Mouse (Mus musculus): ENCODE measurements around the gene Nrxn3. TPM values are rescaled to one million over a fixed set of nuclear protein-coding genes. Genes with fewer than 3 reads are reported as not detected.
A peak's percentile ranks its signal among the peaks of the same experiment; 100 is the strongest.

The Nrxn3 gene
- polyA plus RNA-seq, 1 experiment from 2014 or later = 88.1 TPM

DNA sequence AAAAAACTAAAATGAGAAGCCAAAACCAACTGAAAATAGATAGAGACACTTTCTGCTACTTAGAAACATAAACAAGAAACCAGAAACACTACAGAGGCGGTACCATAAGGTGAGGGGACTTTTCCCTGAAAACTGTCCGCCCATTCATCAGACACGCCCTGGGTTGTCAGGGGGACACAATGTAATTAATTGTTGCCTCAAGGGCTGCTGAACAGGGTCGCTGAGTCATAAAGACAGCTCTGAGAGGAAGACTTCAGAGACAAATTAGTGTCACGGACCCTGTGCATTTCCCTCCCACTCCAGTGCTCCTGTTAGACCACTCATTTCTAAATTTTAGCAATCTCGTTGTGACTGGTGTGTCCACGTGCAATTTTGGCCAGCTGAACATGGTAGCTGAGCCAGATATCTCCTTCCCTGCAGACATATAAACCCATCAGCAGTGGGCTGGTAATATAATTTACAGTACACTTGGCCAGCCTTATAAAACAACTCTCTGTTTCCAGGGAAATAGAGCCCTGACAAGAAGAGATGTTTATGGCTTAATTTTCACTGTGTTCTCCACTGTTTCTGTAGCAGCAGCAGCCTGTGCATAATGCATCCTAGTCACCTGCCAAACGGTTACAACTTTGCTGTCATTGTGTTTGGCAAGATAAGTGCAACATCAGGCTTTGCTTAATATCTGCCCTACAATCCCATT lies 603.3 kb downstream of the Nrxn3 start:
- Histone ChIP-seq H3K4me3 (replicated peaks) (no peak overlapping the region), H3K36me3 (no peaks in the 10 kb centered on the region), H3K9ac (replicated peaks) (no peak overlapping the region), H3K4me2 (replicated peaks) (no peak overlapping the region), H3K4me1 (replicated peaks) (no peaks in the 10 kb centered on the region), H3K27me3 (no peaks in the 10 kb centered on the region), H3K27ac (no peak overlapping the region), H3K9me3 (no peaks in the 10 kb centered on the region)
- no peak for ATAC-seq
- 51% methylated on average over 8 of the region's 8 CpGs for WGBS

DNA sequence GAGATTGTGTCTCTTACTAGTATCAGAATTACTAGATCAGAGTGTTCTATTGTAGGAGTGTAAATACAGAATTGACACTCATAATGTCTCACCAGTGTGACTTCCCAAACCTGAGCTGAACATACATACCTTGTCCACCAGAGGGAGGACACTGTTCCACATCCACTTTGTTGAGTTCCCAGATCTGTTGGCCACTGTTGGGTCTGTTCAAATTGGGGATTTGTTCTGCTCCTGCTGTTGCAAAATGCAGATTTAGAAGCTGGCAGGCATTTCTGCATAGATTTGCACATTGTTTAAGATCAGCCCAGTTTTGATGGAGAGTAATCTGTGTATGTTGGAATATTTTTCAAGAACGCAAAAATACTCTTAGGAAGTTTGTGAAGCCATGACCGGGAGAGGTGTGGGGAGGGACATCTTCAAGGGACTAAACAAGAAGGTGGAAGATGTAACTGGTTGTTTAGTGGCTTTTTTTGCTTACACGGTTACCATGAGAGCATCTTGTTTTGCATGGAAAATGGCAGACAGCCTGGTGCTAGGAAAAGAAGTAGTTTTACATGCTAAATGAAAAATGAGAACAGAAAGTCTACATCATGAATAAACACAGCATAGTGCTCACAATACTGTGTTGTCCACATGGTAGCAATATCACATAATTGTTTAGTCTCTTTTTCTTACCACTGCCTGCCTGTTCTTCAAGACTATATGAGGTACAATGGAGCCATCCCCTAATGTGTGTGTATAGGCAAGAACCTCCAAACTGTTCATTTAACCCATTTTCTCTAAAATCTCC lies 609.0 kb downstream of the Nrxn3 start:
- no peak overlapping the region for H3K4me2 ChIP-seq (replicated peaks)

DNA sequence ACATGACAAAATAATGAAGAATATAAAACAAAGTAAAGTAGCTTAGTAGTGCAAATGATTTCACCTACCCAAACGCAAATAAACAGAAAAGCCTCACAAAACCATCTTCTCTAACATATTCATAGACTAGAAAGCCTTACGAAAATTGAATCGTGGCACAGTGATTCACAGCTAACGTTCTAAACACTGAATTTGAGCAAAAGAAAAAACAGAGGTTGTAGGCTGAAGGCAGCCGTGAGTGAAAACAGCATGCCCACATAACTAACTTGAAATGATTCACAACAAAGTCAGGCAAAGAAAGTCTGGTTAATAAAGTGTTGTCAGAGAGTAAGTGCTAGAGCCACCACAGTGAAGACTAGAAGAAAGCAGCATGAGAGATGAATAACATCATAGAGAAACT lies 610.8 kb downstream of the Nrxn3 start:
- H3K9me3 ChIP-seq = no peaks in the 10 kb centered on the region
- H3K27ac ChIP-seq = no peak overlapping the region
- H3K4me2 ChIP-seq (replicated peaks) = no peak overlapping the region
- no peak overlapping the region for H3K9ac ChIP-seq (replicated peaks)
- no peaks in the 10 kb centered on the region for H3K4me1 ChIP-seq (replicated peaks)
- no peaks in the 10 kb centered on the region for H3K36me3 ChIP-seq
- H3K4me3 ChIP-seq (replicated peaks) = no peak overlapping the region
- WGBS = 86% methylated on average over 5 of the region's 5 CpGs
- no peaks in the 10 kb centered on the region for H3K27me3 ChIP-seq
- ATAC-seq = no peak

More for the DNA sequence above, 609.0 kb downstream of the Nrxn3 start:
- no peaks in the 10 kb centered on the region for H3K9me3 ChIP-seq
- no peaks in the 10 kb centered on the region for H3K27me3 ChIP-seq
- ATAC-seq = no peak
- no peaks in the 10 kb centered on the region for H3K36me3 ChIP-seq
- H3K9ac ChIP-seq (replicated peaks) = no peak overlapping the region
- WGBS = 97% methylated on average over 3 of the region's 3 CpGs
- no peaks in the 10 kb centered on the region for H3K4me1 ChIP-seq (replicated peaks)
- no peak overlapping the region for H3K27ac ChIP-seq
- no peak overlapping the region for H3K4me3 ChIP-seq (replicated peaks)

DNA sequence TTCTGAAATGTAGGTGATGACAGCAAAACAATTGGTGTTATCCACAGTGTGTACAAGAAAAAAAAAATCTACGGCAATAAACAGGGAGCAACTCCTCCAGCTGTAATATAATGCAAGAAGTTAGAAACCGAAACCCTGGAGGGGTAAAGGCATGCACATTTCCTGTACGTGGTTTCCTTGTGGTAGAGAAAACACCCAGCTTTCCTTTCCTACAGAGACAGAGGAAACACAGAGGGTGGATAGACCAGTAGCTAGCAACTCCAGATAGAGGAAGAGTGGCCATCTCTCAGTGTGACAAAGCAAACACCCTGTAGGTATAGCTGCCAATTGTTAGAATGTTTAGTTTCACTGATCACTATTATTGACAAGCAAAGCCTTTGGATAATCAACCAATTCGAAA lies 642.2 kb downstream of the Nrxn3 start:
- no peak overlapping the region for H3K27ac ChIP-seq
- H3K9me3 ChIP-seq = no peaks in the 10 kb centered on the region
- H3K27me3 ChIP-seq = no peaks in the 10 kb centered on the region
- no peaks in the 10 kb centered on the region for H3K36me3 ChIP-seq
- no peak overlapping the region for H3K4me2 ChIP-seq (replicated peaks)
- H3K4me1 ChIP-seq (replicated peaks) = no peaks in the 10 kb centered on the region
- no peak overlapping the region for H3K4me3 ChIP-seq (replicated peaks)
- ATAC-seq = no peak
- no peak overlapping the region for H3K9ac ChIP-seq (replicated peaks)
- WGBS = 83% methylated on average over 4 of the region's 4 CpGs

DNA sequence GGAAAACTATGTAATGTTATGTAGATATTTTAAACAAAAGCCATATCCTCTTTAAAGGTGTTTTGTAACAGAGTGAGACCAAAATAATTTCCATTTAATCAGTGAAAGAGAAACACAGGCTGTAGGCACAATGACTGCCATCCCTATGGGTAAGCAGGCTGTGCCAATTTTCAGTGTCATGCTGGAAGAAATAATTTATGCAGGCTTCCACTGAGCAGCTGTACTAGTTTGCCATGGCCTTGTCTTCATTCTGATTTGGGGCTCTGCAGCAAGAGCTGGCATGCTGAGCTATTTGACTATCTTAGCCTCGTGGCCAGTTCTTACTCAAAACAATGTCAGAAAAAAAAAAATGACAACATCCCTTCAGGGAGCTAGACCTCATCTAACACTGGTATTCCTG lies 647.3 kb downstream of the Nrxn3 start:
- no peaks in the 10 kb centered on the region for H3K4me1 ChIP-seq (replicated peaks)
- H3K4me2 ChIP-seq (replicated peaks) = no peak overlapping the region
- H3K9ac ChIP-seq (replicated peaks) = no peak overlapping the region
- 32% methylated on average over 1 of the region's 1 CpGs for WGBS
- H3K36me3 ChIP-seq = no peaks in the 10 kb centered on the region
- H3K4me3 ChIP-seq (replicated peaks) = no peak overlapping the region
- no peaks in the 10 kb centered on the region for H3K9me3 ChIP-seq
- no peaks in the 10 kb centered on the region for H3K27me3 ChIP-seq
- H3K27ac ChIP-seq = no peak overlapping the region
- ATAC-seq = no peak

DNA sequence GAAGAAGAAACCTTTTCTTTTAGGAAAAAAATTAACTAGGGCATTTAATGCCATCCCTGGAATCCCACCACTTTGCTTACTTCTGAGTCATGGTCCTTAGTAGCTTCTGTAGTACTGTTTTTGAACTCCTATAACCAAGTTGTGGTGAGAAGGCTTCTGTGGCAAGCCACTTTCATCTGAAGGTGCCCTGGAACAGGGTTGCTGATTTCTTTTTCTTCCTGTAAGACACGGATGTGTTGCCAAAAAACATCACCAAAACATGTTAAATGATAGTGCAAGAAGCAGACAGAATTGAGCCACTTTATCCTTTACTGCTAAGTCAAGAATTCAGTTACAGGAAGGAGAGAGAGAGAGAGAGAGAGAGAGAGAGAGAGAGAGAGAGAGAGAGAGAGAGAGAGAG lies 653.9 kb downstream of the Nrxn3 start:
- WGBS = 63% methylated on average over 1 of the region's 1 CpGs
- Histone ChIP-seq H3K36me3 (no peaks in the 10 kb centered on the region), H3K27ac (peak overlapping the region; percentile 59), H3K9me3 (no peaks in the 10 kb centered on the region), H3K4me2 (replicated peaks) (no peak overlapping the region), H3K27me3 (no peaks in the 10 kb centered on the region), H3K4me1 (replicated peaks) (peaks cover 10% of the 10 kb centered on the region; the same call in 1 of the 2 replicates), H3K9ac (replicated peaks) (no peak overlapping the region), H3K4me3 (replicated peaks) (no peak overlapping the region)
- no peak for ATAC-seq

DNA sequence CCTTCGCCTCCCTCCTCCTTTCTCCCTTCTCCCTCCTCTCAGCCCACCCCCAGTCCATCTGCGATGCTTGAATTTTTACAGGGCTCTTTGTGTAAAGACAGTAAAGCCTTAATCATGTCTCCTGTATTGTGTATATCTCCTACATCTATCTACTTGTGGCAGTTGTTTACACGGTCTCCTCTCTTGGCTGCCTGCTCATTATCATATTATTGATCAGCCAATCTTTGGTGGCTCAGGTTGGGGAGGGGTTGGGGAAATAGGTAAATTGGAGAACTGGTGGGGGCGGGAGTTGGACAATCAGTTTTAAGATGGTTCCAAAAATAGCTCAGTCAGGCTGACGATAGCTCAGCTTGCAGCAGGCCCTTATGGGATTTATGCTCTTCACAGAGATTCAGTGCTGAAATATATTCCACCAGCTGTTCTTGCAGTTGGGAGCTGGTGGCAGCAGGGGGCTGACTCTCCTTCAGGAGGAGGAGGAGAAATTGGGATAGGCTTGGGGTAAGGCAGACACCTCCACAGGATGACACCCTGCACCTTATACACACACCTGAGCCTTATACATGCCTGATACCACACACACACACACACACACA lies 654.5 kb downstream of the Nrxn3 start:
- 58% methylated on average over 5 of the region's 5 CpGs for WGBS
- Histone ChIP-seq H3K27ac (peak overlapping the region; percentile 59), H3K4me3 (replicated peaks) (no peak overlapping the region), H3K27me3 (no peaks in the 10 kb centered on the region), H3K4me1 (replicated peaks) (peaks cover 10% of the 10 kb centered on the region; the same call in 1 of the 2 replicates), H3K9me3 (no peaks in the 10 kb centered on the region), H3K4me2 (replicated peaks) (no peak overlapping the region), H3K9ac (replicated peaks) (no peak overlapping the region), H3K36me3 (no peaks in the 10 kb centered on the region)
- ATAC-seq = peak; percentile 79

DNA sequence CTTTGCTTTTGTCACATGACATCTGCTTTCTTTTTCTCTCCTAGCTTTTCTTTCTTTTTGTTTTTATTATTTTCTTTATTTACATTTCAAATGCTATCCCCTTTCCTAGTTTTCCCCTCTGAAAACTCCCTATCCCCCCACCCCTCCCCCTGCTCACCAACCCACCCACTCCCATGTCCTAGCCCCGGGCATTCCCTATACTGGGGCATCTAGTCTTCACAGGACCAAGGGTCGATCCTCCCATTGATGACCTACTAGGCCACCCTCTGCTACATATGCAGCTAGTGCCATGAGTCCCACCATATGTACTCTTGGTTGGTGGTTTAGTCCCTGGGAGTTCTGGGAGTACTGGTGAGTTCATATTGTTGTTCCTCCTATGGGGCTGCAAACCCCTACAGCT lies 655.0 kb downstream of the Nrxn3 start:
- peaks cover 10% of the 10 kb centered on the region; the same call in 1 of the 2 replicates for H3K4me1 ChIP-seq (replicated peaks)
- no peak overlapping the region for H3K27ac ChIP-seq
- no peak overlapping the region for H3K4me3 ChIP-seq (replicated peaks)
- H3K9ac ChIP-seq (replicated peaks) = no peak overlapping the region
- no peaks in the 10 kb centered on the region for H3K9me3 ChIP-seq
- no peak overlapping the region for H3K4me2 ChIP-seq (replicated peaks)
- H3K36me3 ChIP-seq = no peaks in the 10 kb centered on the region
- ATAC-seq = peak; percentile 53; the same call in 1 of the 2 replicates
- no peaks in the 10 kb centered on the region for H3K27me3 ChIP-seq
- 89% methylated on average over 2 of the region's 2 CpGs for WGBS

DNA sequence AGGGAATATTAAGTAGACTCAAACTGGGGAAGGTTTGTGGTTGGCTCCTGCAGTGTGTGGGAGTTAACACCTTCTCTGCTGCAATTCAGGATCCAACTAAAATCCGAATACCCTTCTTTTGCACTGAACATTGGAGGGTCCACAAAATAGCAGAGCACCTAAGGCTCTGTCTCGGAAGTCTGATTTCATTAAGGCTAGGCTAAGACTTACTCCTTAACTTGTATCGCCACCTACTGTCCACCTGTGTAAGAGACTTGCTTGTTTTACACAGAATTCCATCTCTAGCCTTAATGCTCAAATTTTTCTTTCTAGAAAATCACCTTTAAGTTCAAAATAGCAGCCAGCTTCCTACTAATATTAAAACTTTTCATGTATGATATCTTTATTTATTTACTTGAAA lies 660.6 kb downstream of the Nrxn3 start:
- no peak overlapping the region for H3K9ac ChIP-seq (replicated peaks)
- no peaks in the 10 kb centered on the region for H3K9me3 ChIP-seq
- H3K27ac ChIP-seq = no peak overlapping the region
- no peak overlapping the region for H3K4me3 ChIP-seq (replicated peaks)
- 16% methylated on average over 3 of the region's 3 CpGs for WGBS
- no peaks in the 10 kb centered on the region for H3K36me3 ChIP-seq
- 0 out of 2 replicates have a peak, but pooled peaks have one; percentile 65 for ATAC-seq
- H3K4me1 ChIP-seq (replicated peaks) = no peaks in the 10 kb centered on the region
- no peaks in the 10 kb centered on the region for H3K27me3 ChIP-seq
- H3K4me2 ChIP-seq (replicated peaks) = no peak overlapping the region

DNA sequence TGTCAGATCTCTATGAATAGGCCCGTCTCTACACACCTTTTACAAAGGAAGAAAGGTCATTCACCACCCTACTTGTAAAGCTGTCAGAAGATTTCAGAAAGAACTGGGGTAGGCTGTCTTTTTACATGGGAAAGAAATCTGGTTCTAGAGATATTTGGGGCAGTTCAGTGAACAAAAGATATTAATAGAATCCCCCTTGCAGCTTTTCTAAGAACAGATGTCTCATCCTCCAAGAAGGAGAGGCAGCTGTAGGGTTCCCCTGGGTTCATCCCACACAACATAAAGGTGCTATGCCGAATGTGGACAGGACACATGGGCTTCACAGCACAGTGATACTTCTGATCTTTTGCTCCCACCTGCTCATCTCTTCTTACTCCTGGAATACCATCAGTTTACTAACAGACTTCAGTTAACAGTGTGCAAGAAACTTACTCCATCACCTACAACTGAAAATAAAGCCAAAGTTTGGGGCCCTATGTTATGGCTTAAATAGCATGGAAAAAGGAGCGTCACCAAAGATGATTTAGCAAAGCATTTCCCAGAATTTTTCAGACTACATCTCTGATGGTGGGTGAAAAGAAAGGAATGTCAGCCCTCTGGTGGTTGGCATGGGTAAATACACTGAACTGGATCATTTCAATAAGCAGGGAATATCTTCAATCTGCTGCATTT lies 672.6 kb downstream of the Nrxn3 start:
- H3K4me1 ChIP-seq (replicated peaks) = no peaks in the 10 kb centered on the region
- no peaks in the 10 kb centered on the region for H3K36me3 ChIP-seq
- no peak overlapping the region for H3K4me2 ChIP-seq (replicated peaks)
- no peaks in the 10 kb centered on the region for H3K9me3 ChIP-seq
- H3K4me3 ChIP-seq (replicated peaks) = no peak overlapping the region
- WGBS = 52% methylated on average over 3 of the region's 3 CpGs
- no peak overlapping the region for H3K9ac ChIP-seq (replicated peaks)
- ATAC-seq = no peak
- no peaks in the 10 kb centered on the region for H3K27me3 ChIP-seq
- 0 out of 2 replicates have a peak overlapping the region, but pooled peaks have one; percentile 25 for H3K27ac ChIP-seq

DNA sequence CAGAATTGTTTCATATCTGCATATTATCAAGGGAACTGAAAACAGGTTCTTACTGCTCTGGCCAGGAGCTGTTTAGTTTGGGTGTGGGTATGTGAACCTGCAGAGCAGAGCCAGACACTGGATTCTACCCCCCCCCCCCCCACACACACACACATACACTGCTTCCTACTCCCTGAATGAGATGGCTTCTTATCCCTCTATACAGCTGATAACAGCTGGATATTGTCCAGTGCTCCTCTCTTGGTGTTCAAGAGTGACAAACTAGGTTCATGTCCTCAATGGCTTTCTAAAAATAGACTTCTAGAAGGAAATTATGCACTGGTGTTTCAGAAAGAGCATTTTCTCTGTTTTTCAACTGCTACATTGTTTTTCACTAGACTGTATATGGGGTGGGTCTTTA lies 713.8 kb downstream of the Nrxn3 start:
- ATAC-seq = no peak
- H3K27ac ChIP-seq = no peak overlapping the region

More for the DNA sequence above, 713.8 kb downstream of the Nrxn3 start:
- no peaks in the 10 kb centered on the region for H3K36me3 ChIP-seq
- H3K4me1 ChIP-seq (replicated peaks) = no peaks in the 10 kb centered on the region
- H3K9ac ChIP-seq (replicated peaks) = no peak overlapping the region
- no peaks in the 10 kb centered on the region for H3K27me3 ChIP-seq
- H3K4me2 ChIP-seq (replicated peaks) = no peak overlapping the region
- no peaks in the 10 kb centered on the region for H3K9me3 ChIP-seq
- no peak overlapping the region for H3K4me3 ChIP-seq (replicated peaks)
